Mouse (Mus musculus): ENCODE measurements around the gene Gon4l.
"Not testable (repeated sequence)": the region's sequence is repeated elsewhere in the genome, so short reads cannot be mapped to it uniquely, and the experiment has no call there.

DNA sequence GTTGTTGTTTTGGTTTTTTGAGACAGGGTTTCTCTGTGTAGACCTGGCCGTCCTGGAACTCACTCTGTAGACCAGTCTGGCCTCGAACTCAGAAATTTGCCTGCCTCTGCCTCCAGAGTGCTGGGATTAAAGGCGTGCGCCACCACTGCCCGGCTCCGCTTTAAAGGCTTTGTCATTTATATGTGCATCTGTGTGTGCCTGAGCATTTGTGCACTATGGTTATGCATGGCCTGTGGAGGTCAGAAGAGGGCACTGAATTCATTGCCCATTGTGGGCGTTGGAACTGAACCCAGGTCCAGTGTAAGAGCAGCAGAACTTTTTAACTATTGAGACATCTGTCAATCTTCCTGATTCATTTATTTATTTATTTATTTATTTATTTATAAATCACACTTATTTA is 58.0 kb downstream of the Gon4l start:
- TF ChIP-seq POLR2A, CTCF (IDR thresholded peaks at IDR 0.05; ENCODE audit: extremely low read depth, insufficient read depth, low read length): not testable (repeated sequence)

All from cortical plate, adult 2 months (tissue).